Mouse (Mus musculus): Measurements from ENCODE around the gene Efcab2.

Gene Efcab2

DNA sequence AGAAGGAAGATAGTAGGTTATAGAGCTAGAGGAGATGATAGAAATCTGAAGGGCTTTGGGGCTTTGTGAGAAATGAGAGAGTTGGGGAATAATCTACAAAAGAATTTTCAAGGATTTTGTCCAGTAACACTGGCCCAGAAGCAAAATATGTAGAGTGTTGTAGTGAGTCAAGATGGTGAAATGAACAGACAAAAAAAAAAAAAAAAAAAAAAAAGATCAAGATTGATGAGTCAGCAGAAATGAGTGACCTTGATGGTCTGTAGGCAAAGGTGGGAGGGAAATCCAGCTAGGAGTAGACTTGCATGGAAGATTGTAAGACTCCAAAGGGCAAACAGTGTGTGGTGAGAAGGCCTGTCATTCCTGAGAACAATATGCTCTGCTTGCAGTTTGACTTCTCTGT lies 78.0 kb downstream of the Efcab2 start:
- no peak for DNase-seq (ENCODE audit: low read depth, low spot score)

DNA sequence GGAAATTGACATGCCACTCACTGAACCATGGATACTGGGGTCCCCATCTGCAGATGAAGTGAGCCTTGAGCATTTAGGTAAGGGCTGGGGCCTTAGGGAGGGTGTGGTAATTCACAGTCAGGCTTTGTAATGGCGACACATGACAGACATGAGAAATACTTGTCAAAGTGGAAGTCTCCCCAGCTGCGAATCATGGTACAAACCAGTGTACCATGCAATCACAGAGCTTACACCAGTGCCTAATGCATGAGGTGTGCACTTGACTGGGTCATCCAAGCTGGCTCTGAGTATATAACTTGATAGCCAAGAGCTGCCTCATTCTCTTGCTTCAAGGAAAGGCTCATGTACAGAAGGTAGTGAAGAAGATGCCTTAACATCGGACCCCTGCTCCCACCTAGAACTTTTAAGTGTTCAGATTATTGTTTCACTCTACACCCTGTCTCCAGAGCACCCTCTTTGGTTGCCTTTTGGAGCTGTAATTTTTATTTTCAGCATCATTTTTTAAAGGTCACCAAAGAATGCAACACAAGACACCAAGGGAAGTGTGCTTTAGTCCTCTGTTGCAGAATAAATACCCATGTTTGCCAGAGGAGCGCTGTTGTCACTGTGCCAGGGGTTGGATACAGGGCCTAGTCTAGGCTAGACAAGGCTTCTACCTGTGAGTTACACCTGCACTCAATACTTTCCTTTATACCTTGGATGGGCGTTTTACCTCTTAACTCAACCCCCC lies 79.4 kb downstream of the Efcab2 start:
- DNase-seq (ENCODE audit: low read depth, low spot score) = no peak

DNA sequence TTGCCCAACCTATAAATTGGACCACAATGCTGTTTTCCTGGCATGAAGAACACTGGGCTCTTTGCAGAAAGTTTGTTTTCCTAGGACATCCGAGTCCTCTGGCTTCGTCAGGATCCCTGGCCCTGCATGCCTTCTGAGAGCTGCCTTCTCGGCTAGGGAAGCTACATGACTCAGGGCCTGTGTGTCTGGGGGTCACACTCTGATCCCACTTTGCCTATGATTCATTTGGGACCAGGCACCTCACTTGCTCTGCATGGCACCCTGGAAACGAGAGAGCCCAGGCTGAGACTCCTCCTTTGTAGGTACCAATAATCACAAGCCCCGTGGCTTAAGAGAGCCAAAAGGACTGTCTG lies 80.0 kb downstream of the Efcab2 start:
- DNase-seq (ENCODE audit: low read depth, low spot score) = no peak

GRCm38 (mm10) chr1:178486828-178487227 lies 80.9 kb downstream of the Efcab2 start:
- no peak for DNase-seq (ENCODE audit: low read depth, low spot score)

GRCm38 (mm10) chr1:178489127-178489526 lies 83.2 kb downstream of the Efcab2 start:
- no peak for DNase-seq (ENCODE audit: low read depth, low spot score)

DNA sequence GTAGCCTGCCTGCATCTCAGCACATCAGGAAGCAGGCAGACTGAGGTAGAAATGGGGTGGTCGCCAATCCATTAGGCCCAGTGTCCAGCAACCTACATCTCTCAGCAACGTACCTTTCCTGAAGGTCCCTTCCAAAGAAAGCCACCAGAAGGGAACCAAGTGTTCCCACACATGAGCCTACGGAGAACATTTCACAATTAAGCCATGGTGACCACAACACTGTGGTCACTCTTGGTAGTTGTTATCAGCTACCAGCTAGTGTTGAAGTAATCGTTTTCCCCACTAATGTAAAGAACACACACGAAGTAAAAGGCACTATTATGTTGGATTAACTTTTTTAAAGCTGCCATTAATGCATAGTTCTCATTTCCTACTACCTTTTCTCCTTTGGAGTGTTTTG lies 85.8 kb downstream of the Efcab2 start:
- DNase-seq (ENCODE audit: low read depth, low spot score) = no peak

GRCm38 (mm10) chr1:178492493-178492892 lies 86.6 kb downstream of the Efcab2 start:
- peak; percentile 84 for DNase-seq (ENCODE audit: low read depth, low spot score)

GRCm38 (mm10) chr1:178496186-178496585 lies 90.3 kb downstream of the Efcab2 start:
- DNase-seq (ENCODE audit: low read depth, low spot score) = no peak

DNA sequence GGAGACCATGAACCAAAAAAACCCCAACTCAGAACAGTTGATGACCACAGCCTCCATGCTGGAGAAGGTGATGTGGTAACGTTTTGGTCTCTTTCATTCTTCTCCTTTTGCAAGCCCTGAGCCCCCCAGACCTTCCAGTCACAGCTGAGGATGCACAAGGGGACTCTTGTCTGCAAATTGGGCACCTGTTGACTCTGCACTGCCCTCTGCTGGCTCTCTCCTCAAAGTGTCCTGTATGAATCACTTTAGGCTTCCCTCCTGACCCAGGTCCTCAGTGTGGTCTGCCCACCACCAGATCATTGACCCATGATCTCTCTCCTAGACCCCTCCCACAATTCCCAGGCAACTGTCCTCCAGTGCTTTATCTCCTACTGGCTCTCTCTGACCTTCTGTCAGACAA lies 91.0 kb downstream of the Efcab2 start:
- peak; percentile 45 for DNase-seq (ENCODE audit: low read depth, low spot score)

- DNase-seq (ENCODE audit: low read depth, low spot score) = no peak
Measured at GRCm38 (mm10) chr1:178506938-178507337, 101.1 kb downstream of the Efcab2 start.

GRCm38 (mm10) chr1:178512323-178513031 lies 106.6 kb downstream of the Efcab2 start:
- DNase-seq (ENCODE audit: low read depth, low spot score) = no peak

DNA sequence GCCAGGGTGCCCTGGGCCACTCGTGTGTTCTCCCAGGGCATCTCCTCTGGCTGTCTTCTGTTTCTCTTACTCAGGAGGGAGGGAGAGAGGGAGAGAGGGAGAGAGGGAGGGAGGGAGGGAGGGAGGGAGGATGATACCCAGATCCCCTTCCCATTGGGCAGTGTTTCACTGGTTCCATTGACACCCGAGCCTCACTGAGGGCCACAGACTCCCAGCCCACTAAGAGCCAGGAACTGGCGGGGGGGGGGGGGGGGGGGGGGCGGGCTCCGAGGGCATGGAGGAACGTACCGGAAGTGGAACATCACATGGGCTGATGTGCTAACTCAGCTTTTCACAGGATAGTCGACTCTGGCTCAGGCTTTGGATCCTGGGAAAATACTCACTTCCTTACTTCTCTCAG lies 108.1 kb downstream of the Efcab2 start:
- no peak for DNase-seq (ENCODE audit: low read depth, low spot score)

- peak; percentile 44 for DNase-seq (ENCODE audit: low read depth, low spot score)
Measured at GRCm38 (mm10) chr1:178515839-178516238, 110.0 kb downstream of the Efcab2 start.

GRCm38 (mm10) chr1:178522389-178522788 lies 116.5 kb downstream of the Efcab2 start:
- no peak for DNase-seq (ENCODE audit: low read depth, low spot score)

GRCm38 (mm10) chr1:178523152-178523551 lies 117.3 kb downstream of the Efcab2 start:
- DNase-seq (ENCODE audit: low read depth, low spot score) = peak; percentile 48

- DNase-seq (ENCODE audit: low read depth, low spot score) = peak; percentile 96
Measured at GRCm38 (mm10) chr1:178527185-178527546, 121.3 kb downstream of the Efcab2 start.

- DNase-seq (ENCODE audit: low read depth, low spot score) = peak; percentile 77
Measured at GRCm38 (mm10) chr1:178527547-178528361, 121.9 kb downstream of the Efcab2 start.

DNA sequence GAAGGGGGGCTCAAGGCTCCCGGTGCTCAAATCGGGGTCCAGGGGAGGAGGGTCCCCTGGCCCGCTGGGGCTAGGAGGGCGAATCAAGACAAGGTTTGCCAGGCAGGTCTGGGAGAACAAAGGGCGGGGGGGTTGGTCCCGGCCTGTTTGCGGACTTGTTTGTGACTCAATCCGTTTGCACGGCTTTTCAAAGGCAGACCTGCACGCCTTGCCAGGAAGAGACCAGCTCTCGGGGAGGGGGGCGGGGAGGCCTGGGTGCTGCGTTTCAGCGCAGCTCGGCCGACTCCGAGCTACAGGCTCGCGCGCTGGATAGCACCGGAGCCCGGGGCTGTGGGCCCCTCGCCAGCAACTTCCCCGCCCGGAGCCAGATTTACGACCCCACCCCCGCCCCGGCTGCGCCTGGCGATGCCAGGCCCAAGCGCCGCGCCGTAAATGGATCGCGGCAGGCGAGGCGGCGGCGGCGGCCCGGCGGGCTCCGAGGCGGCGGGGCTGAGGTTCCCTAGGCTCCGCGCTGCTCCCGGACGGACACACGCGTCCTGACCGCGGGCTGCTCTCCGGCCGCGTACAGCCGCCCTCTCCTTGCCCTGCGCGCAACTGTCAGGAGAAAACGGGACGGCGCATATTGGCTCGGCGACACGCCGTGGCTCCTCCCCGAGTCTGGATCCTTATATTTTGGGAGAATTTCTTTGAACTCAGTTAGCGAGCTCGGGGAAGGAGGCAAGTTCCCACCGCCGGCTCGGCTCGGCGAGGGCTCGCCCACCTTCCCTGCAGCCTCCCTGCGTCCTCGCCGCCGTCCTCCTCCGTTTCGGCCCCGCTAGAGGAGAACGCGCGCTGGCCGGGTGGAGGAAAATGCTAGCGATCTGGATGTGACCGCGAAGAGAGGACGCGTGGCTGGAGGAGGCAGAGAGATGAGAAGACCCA lies 122.8 kb downstream of the Efcab2 start, which contains the start of gene Kif26b:
TSS of gene Kif26b (plus strand) at position 695 of the 921 bp plus-strand sequence.
- peak; percentile 74 for DNase-seq (ENCODE audit: low read depth, low spot score)

GRCm38 (mm10) chr1:178529512-178530300 lies 123.8 kb downstream of the Efcab2 start:
- DNase-seq (ENCODE audit: low read depth, low spot score) = peak; percentile 59

DNA sequence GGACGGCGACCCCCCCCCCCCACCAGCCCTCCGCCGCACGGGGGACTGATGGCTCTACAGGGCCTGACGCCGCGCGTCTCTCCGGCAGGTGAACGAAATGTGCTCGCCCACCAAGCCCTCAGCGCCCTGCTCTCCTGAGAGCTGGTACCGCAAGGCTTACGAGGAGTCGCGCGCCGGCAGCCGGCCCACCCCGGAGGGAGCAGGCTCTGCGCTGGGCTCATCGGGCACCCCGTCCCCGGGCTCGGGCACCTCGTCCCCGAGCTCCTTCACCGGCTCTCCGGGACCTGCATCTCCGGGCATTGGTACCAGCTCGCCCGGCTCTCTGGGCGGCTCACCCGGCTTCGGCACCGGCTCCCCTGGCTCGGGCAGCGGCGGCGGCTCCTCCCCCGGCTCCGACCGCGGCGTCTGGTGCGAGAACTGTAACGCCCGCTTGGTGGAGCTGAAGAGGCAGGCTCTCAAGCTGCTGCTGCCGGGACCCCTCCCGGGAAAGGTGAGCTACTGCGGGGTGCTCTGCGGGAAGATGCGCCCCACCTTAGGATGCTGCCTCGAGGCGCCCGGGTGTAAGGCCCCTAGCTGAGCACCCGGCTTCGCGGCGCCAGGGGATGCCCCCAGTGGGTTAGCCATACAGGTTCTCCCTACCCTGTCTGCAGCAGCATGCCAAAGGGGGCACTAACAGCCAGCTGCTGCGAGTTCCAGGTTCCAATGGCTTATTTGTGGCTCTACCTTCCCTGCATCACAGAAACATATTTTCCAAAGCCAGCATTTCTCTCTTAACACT lies 124.6 kb downstream of the Efcab2 start:
- peak; percentile 78 for DNase-seq (ENCODE audit: low read depth, low spot score)
